Mouse (Mus musculus) erythroid progenitor cell, adult 5-6 weeks (primary cell): ENCODE measurements around the gene Ltbp4. TPM values are rescaled to one million over a fixed set of nuclear protein-coding genes. Genes with fewer than 3 reads are reported as not detected.

Experiments used
- ATAC-seq: replicated peaks from 2 replicates; pipeline ENCODE4 v1.8.0; 2016; ENCODE audit warnings: moderate number of reproducible peaks, mild to moderate bottlenecking, moderate TSS enrichment, inconsistent platforms; ENCODE audit not compliant: poor library complexity, low FRiP score, severe bottlenecking
- total RNA-seq, 2 experiments: library from RNA; stranded (forward) in 1 of 2; stranded (reverse) in 1 of 2; fragments of 150-400 nt in 1 of 2; fragments of 186-747, 209-891 nt in 1 of 2; gene quantifications; 2 replicates each; pipeline versions ENCODE4 v1.2.3 to v1.2.4; 2015 to 2017; ENCODE audit warnings: low replicate concordance in 2 of 2

Gene Ltbp4
- not detected in 2 replicates for total RNA-seq (2015; ENCODE audit: low replicate concordance)
- total RNA-seq (2017; ENCODE audit: low replicate concordance), result 0.61 TPM in 1 of 2 replicates, not detected in the other

GRCm38 (mm10) chr7:27337175-27337853, at the start of gene Ltbp4:
Ltbp4 (minus strand) TSS chr7:27337692.
- no peak for ATAC-seq

- ATAC-seq, result peak; percentile 65; the same call in 1 of the 2 replicates
Observed at GRCm38 (mm10) chr7:27384731-27385130, 47.2 kb upstream of the Ltbp4 start.

- no peak for ATAC-seq
Observed at GRCm38 (mm10) chr7:27384134-27384533, 46.6 kb upstream of the Ltbp4 start.

- peak; percentile 67 for ATAC-seq
Observed at GRCm38 (mm10) chr7:27383233-27383632, 45.7 kb upstream of the Ltbp4 start.

- no peak for ATAC-seq
Observed at GRCm38 (mm10) chr7:27381560-27381959, 44.1 kb upstream of the Ltbp4 start.

GRCm38 (mm10) chr7:27381009-27381408, 43.5 kb upstream of the Ltbp4 start:
- no peak for ATAC-seq

- no peak for ATAC-seq
Observed at GRCm38 (mm10) chr7:27379836-27380235, 42.3 kb upstream of the Ltbp4 start.

GRCm38 (mm10) chr7:27378431-27378830, 40.9 kb upstream of the Ltbp4 start:
- ATAC-seq, result no peak

GRCm38 (mm10) chr7:27375274-27375673, 37.8 kb upstream of the Ltbp4 start:
- no peak for ATAC-seq

- no peak for ATAC-seq
Observed at GRCm38 (mm10) chr7:27371715-27372462, 34.4 kb upstream of the Ltbp4 start.

GRCm38 (mm10) chr7:27369111-27369510, 31.6 kb upstream of the Ltbp4 start:
- ATAC-seq, result no peak

GRCm38 (mm10) chr7:27367976-27368375, 30.5 kb upstream of the Ltbp4 start:
- ATAC-seq, result no peak

- ATAC-seq, result no peak
Observed at GRCm38 (mm10) chr7:27366082-27366844, 28.8 kb upstream of the Ltbp4 start.

- no peak for ATAC-seq
Observed at GRCm38 (mm10) chr7:27364379-27364778, 26.9 kb upstream of the Ltbp4 start.

GRCm38 (mm10) chr7:27361283-27361946, 23.9 kb upstream of the Ltbp4 start:
- ATAC-seq, result peak; percentile 97

- ATAC-seq, result no peak
Observed at GRCm38 (mm10) chr7:27360749-27361148, 23.3 kb upstream of the Ltbp4 start.

GRCm38 (mm10) chr7:27359706-27360358, 22.3 kb upstream of the Ltbp4 start:
- no peak for ATAC-seq

GRCm38 (mm10) chr7:27359162-27359561, 21.7 kb upstream of the Ltbp4 start:
- no peak for ATAC-seq

- no peak for ATAC-seq
Observed at GRCm38 (mm10) chr7:27357595-27357978, 20.1 kb upstream of the Ltbp4 start.
